In the genomic region with DNA sequence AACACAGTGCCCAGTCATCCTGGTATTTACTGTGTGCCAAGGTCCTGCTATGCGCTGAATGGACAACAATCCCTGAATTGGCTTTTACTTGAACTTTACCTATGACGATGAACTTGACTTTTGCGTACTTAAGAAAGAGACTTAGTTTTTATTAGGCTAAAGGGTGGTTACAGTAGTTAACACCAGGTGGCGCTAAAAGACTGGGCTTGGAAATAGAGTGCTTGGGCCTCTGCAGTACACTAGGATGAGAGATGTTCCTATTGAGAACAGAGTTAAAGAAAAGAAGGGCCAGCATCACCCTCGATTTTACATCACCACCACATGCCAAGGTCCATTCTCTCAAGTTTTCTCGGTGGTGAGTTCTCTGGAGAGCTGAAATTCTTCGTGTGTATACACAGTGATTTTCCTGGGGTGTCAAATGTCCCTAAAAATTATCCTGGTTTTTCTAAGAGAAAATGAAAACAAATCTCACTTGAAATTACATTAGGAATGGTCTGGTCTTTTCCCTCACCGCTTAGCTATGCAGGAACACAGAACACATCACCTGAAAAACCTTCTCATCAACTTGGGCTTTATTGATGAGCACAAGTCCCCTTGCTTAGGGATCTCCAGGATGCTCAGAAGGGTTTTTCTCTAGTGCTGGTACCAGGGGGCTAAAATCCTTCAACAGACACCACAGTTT, we compare ENCODE assay signal across 9 mouse cellular contexts.
DNase-seq lines count a peak whose midpoint lies in the region; ATAC-seq and TF ChIP-seq lines count a peak whose summit lies in the region.
"Had no signal": no experiment of that assay in that cellular context is flagged by ENCODE, and none has a peak within 500 bp of the region (broad histone marks: within the 10 kb centered on the region; RNA-seq: fewer than 3 reads in every experiment).

No protein-coding gene starts in this region.

- no peaks in the 10 kb centered on the region; the same call in 1 of the 2 replicates for H3K4me1 ChIP-seq in liver, adult 2 months (ENCODE audit: control insufficient read depth, insufficient read depth, low read length)
- H3K4me1 ChIP-seq in liver, embryonic 12.5 days = no peaks in the 10 kb centered on the region
- H3K4me1 ChIP-seq in forebrain, embryonic 13.5 days = no peaks in the 10 kb centered on the region
- H3K4me1 ChIP-seq in hindbrain, embryonic 16.5 days (ENCODE audit: control insufficient read depth, insufficient read depth, low read depth, low read length) = no peaks in the 10 kb centered on the region
- no peaks in the 10 kb centered on the region for H3K4me1 ChIP-seq in stomach, embryonic 14.5 days (ENCODE audit: control insufficient read depth, insufficient read depth, low read length)
- H3K4me1 ChIP-seq: megakaryocyte, embryonic 14.5 days had no signal

- no peak for TF ChIP-seq POLR2A in liver, adult 2 months (IDR thresholded peaks at IDR 0.05; ENCODE audit: extremely low read depth, insufficient read depth, low read length)

- WGBS in liver, adult 2 months = 21% methylated on average over 8 of the region's 8 CpGs
- WGBS in liver, embryonic 12.5 days (ENCODE audit: insufficient replicate concordance) = 23% methylated on average over 8 of the region's 8 CpGs
- 32% methylated on average over 8 of the region's 8 CpGs for WGBS in forebrain, embryonic 13.5 days
- 30% methylated on average over 8 of the region's 8 CpGs for WGBS in hindbrain, embryonic 16.5 days
- WGBS in stomach, embryonic 14.5 days = 31% methylated on average over 8 of the region's 8 CpGs

- no peak overlapping the region for H3K9ac ChIP-seq in liver, adult 2 months (ENCODE audit: low read depth, low read length)
- H3K9ac ChIP-seq in liver, embryonic 12.5 days = no peak overlapping the region
- H3K9ac ChIP-seq in forebrain, embryonic 13.5 days = no peak overlapping the region
- no peak overlapping the region for H3K9ac ChIP-seq in hindbrain, embryonic 16.5 days (ENCODE audit: low read depth, low read length)
- no peak overlapping the region for H3K9ac ChIP-seq in stomach, embryonic 14.5 days (replicated peaks; ENCODE audit: low read depth, low read length)

- no peak overlapping the region for H3K4me2 ChIP-seq in liver, embryonic 12.5 days
- H3K4me2 ChIP-seq in forebrain, embryonic 13.5 days = no peak overlapping the region
- H3K4me2 ChIP-seq in hindbrain, embryonic 16.5 days (ENCODE audit: low read length) = no peak overlapping the region
- no peak overlapping the region for H3K4me2 ChIP-seq in stomach, embryonic 14.5 days (replicated peaks; ENCODE audit: low read depth, low read length)

- no peak overlapping the region for H3K4me3 ChIP-seq in liver, adult 2 months (ENCODE audit: insufficient read depth, low read depth, low read length)
- H3K4me3 ChIP-seq in liver, embryonic 12.5 days = no peak overlapping the region
- no peak overlapping the region for H3K4me3 ChIP-seq in forebrain, embryonic 13.5 days
- H3K4me3 ChIP-seq in hindbrain, embryonic 16.5 days (ENCODE audit: low read length) = no peak overlapping the region
- no peak overlapping the region for H3K4me3 ChIP-seq in stomach, embryonic 14.5 days (ENCODE audit: low read depth, low read length)
- H3K4me3 ChIP-seq: megakaryocyte, embryonic 14.5 days had no signal

- TF ChIP-seq CTCF in liver, adult 2 months (IDR thresholded peaks at IDR 0.05; ENCODE audit: low read depth, low read length) = peak; percentile 42

- peak; percentile 63 for DNase-seq in liver, adult 2 months (ENCODE audit: extremely low read depth, low read depth, low spot score)
- DNase-seq in c-Kit-positive CD71-positive TER-119-positive erythroid progenitor cells, embryonic 14.5 days (ENCODE audit: low spot score) = peak; percentile 8
- DNase-seq in layer of hippocampus, postnatal 14 days (ENCODE audit: low spot score in 2 of 2) = peak; percentile 34 to 87
- peak; percentile 77 for DNase-seq in mesoderm, embryonic 11.5 days (ENCODE audit: low read depth, low spot score)

- peaks cover 6% of the 10 kb centered on the region; the same call in 1 of the 2 replicates for H3K9me3 ChIP-seq in liver, embryonic 12.5 days (replicated peaks)
- H3K9me3 ChIP-seq in forebrain, embryonic 13.5 days (replicated peaks) = peaks cover 7% of the 10 kb centered on the region; the same call in 1 of the 2 replicates
- H3K9me3 ChIP-seq in hindbrain, embryonic 16.5 days (ENCODE audit: control insufficient read depth, low read length) = peaks cover 6% of the 10 kb centered on the region; the same call in 1 of the 2 replicates
- no peaks in the 10 kb centered on the region for H3K9me3 ChIP-seq in stomach, embryonic 14.5 days (ENCODE audit: control insufficient read depth, low read depth, low read length)

- H3K27ac ChIP-seq in liver, adult 2 months (replicated peaks; ENCODE audit: insufficient read depth, low read depth, low read length) = no peak overlapping the region
- H3K27ac ChIP-seq in liver, embryonic 12.5 days = no peak overlapping the region
- no peak overlapping the region for H3K27ac ChIP-seq in forebrain, embryonic 13.5 days
- no peak overlapping the region for H3K27ac ChIP-seq in hindbrain, embryonic 16.5 days (ENCODE audit: low read depth, low read length)
- H3K27ac ChIP-seq in stomach, embryonic 14.5 days (ENCODE audit: low read length) = no peak overlapping the region

- ATAC-seq in liver, embryonic 12.5 days = no peak
- ATAC-seq in forebrain, embryonic 13.5 days = peak; percentile 95
- ATAC-seq in hindbrain, embryonic 16.5 days = peak; percentile 94
- ATAC-seq in stomach, embryonic 14.5 days (ENCODE audit: insufficient number of reproducible peaks, insufficient read depth, low FRiP score, low read depth) = peak; percentile 67; the same call in 1 of the 2 replicates

- H3K79me2 ChIP-seq in liver, adult 2 months (ENCODE audit: control insufficient read depth, insufficient read depth, low read length) = no peaks in the 10 kb centered on the region

- no peaks in the 10 kb centered on the region for H3K27me3 ChIP-seq in liver, adult 2 months (ENCODE audit: control insufficient read depth, insufficient read depth, low read length)
- H3K27me3 ChIP-seq in liver, embryonic 12.5 days (replicated peaks) = no peaks in the 10 kb centered on the region
- H3K27me3 ChIP-seq in forebrain, embryonic 13.5 days = no peaks in the 10 kb centered on the region
- H3K27me3 ChIP-seq in hindbrain, embryonic 16.5 days (replicated peaks; ENCODE audit: control insufficient read depth, insufficient read depth, low read length) = no peaks in the 10 kb centered on the region
- H3K27me3 ChIP-seq in stomach, embryonic 14.5 days (ENCODE audit: control insufficient read depth, insufficient read depth, low read length) = no peaks in the 10 kb centered on the region
- H3K27me3 ChIP-seq: megakaryocyte, embryonic 14.5 days had no signal

- no peaks in the 10 kb centered on the region for H3K36me3 ChIP-seq in liver, adult 2 months (ENCODE audit: control insufficient read depth, insufficient read depth, low read length)
- no peaks in the 10 kb centered on the region for H3K36me3 ChIP-seq in liver, embryonic 12.5 days
- H3K36me3 ChIP-seq in forebrain, embryonic 13.5 days (ENCODE audit: poor library complexity, severe bottlenecking) = no peaks in the 10 kb centered on the region
- no peaks in the 10 kb centered on the region for H3K36me3 ChIP-seq in hindbrain, embryonic 16.5 days (ENCODE audit: control insufficient read depth, insufficient read depth, low read length)
- H3K36me3 ChIP-seq in stomach, embryonic 14.5 days (ENCODE audit: control insufficient read depth, insufficient read depth, low read length) = no peaks in the 10 kb centered on the region

Comparison
In these comparisons a context has a peak if more than half of its experiments do, and no peak if none do; other contexts are left out.
1. DNase-seq: peak in every context shown above with its lines; median percentile 77 in mesoderm, embryonic 11.5 days; 63 in liver, adult 2 months; 60 in layer of hippocampus, postnatal 14 days; 8 in c-Kit-positive CD71-positive TER-119-positive erythroid progenitor cells, embryonic 14.5 days.